Mouse (Mus musculus) neural tube, embryonic 11.5 days (tissue): Measurements from ENCODE around the gene Il1rapl2. TPM values are rescaled to one million over a fixed set of nuclear protein-coding genes. Genes with fewer than 3 reads are reported as not detected.
"Not testable (repeated sequence)": the region's sequence is repeated elsewhere in the genome, so short reads cannot be mapped to it uniquely, and the experiment has no call there.

ENCODE experiments used
- ATAC-seq: fragments of 200-750 bp; cut with Nextera tagmentation; 2 replicates; pipeline ENCODE4 v1.8.0; 2017; ENCODE audit warnings: moderate number of reproducible peaks, mild to moderate bottlenecking, moderate TSS enrichment, moderate library complexity; ENCODE audit not compliant: insufficient read depth, low FRiP score, low TSS enrichment
- DNase-seq: peaks from one replicate; pipeline ENCODE4 v3.0.0-alpha.2; 2015; ENCODE audit warnings: low spot score
- H3K27ac ChIP-seq: fragments of 300-500 bp; sonication (generic); 2 replicates; pipeline ENCODE4 v1.5.1; 2014; ENCODE audit warnings: low read depth, mild to moderate bottlenecking, low read length
- H3K27me3 ChIP-seq: fragments of 300-500 bp; sonication (generic); 2 replicates; pipeline ENCODE4 v1.6.1; 2014; ENCODE audit warnings: mild to moderate bottlenecking, low read length, mixed read lengths; ENCODE audit not compliant: control insufficient read depth, insufficient read depth
- H3K36me3 ChIP-seq: fragments of 300-500 bp; sonication (generic); 2 replicates; pipeline ENCODE4 v1.6.1; 2014; ENCODE audit warnings: mild to moderate bottlenecking, low read length, moderate library complexity, mixed read lengths; ENCODE audit not compliant: control insufficient read depth, insufficient read depth
- H3K4me1 ChIP-seq: fragments of 300-500 bp; sonication (generic); 2 replicates; pipeline ENCODE4 v1.6.1; 2014; ENCODE audit warnings: low read length, mixed read lengths; ENCODE audit not compliant: control insufficient read depth, insufficient read depth
- H3K4me2 ChIP-seq: fragments of 300-500 bp; sonication (generic); 2 replicates; pipeline ENCODE4 v1.6.1; 2014; ENCODE audit warnings: low read depth, mild to moderate bottlenecking, moderate library complexity
- H3K4me3 ChIP-seq: fragments of 300-500 bp; sonication (generic); 2 replicates; pipeline ENCODE4 v1.5.1; 2014; ENCODE audit warnings: low read depth, low read length
- H3K9ac ChIP-seq: fragments of 300-500 bp; sonication (generic); 2 replicates; pipeline ENCODE4 v1.6.1; 2014; ENCODE audit warnings: mild to moderate bottlenecking, low read length
- H3K9me3 ChIP-seq: fragments of 300-500 bp; sonication (generic); 2 replicates; pipeline ENCODE4 v1.6.1; 2016; ENCODE audit warnings: low read length; ENCODE audit not compliant: control insufficient read depth
- WGBS: fragments of 180-500 bp; shearing (Covaris S2); extraction: QIAGEN DNeasy Blood & Tissue Kit; methylation state at CpG from one replicate; pipeline ENCODE4 v1.1.7; 2014; 5-methylcytosine and 5-hydroxymethylcytosine counted together
- polyA plus RNA-seq: library from polyadenylated mRNA; unstranded; fragments of >200 nt; fragmentation: Nextera tagmentation; extraction: Ambion mirVana; gene quantifications from 2 replicates; pipeline ENCODE4 v1.2.1, GENCODE M21; 2014

Gene Il1rapl2
- polyA plus RNA-seq, 1 experiment from 2014 or later: 0.52 TPM

GRCm38 (mm10) chrX:137971306-137971705 is 400.9 kb downstream of the Il1rapl2 start:
- WGBS: 65% methylated on average over 5 of the region's 5 CpGs
- no peak overlapping the region for H3K4me3 ChIP-seq
- no peak overlapping the region for H3K27ac ChIP-seq
- H3K4me2 ChIP-seq: no peak overlapping the region
- H3K36me3 ChIP-seq: no peaks in the 10 kb centered on the region
- no peaks in the 10 kb centered on the region for H3K27me3 ChIP-seq
- no peaks in the 10 kb centered on the region for H3K4me1 ChIP-seq
- ATAC-seq (no peak), DNase-seq (no peak)
- no peak overlapping the region for H3K9ac ChIP-seq
- H3K9me3 ChIP-seq: no peaks in the 10 kb centered on the region

GRCm38 (mm10) chrX:138043113-138043512 is 472.7 kb downstream of the Il1rapl2 start:
- ATAC-seq: no peak
- H3K27me3 ChIP-seq: no peaks in the 10 kb centered on the region
- H3K36me3 ChIP-seq: no peaks in the 10 kb centered on the region
- no peak overlapping the region for H3K4me3 ChIP-seq
- no peaks in the 10 kb centered on the region for H3K9me3 ChIP-seq
- no peak for DNase-seq
- H3K9ac ChIP-seq: no peak overlapping the region
- no peak overlapping the region for H3K4me2 ChIP-seq
- WGBS: 89% methylated on average over 3 of the region's 3 CpGs
- no peak overlapping the region for H3K27ac ChIP-seq
- H3K4me1 ChIP-seq: no peaks in the 10 kb centered on the region

GRCm38 (mm10) chrX:138103954-138104353 is 533.5 kb downstream of the Il1rapl2 start:
- no peak overlapping the region for H3K27ac ChIP-seq
- no peak for DNase-seq

GRCm38 (mm10) chrX:138104668-138105067 is 534.3 kb downstream of the Il1rapl2 start:
- Histone ChIP-seq H3K9me3 (no peaks in the 10 kb centered on the region), H3K4me3 (no peak overlapping the region), H3K27ac (no peak overlapping the region), H3K9ac (no peak overlapping the region), H3K36me3 (no peaks in the 10 kb centered on the region), H3K27me3 (no peaks in the 10 kb centered on the region), H3K4me1 (no peaks in the 10 kb centered on the region), H3K4me2 (no peak overlapping the region)
- WGBS: 48% methylated on average over 3 of the region's 3 CpGs
- no peak for DNase-seq
- no peak for ATAC-seq

More at GRCm38 (mm10) chrX:138103954-138104353, 533.5 kb downstream of the Il1rapl2 start:
- no peak overlapping the region for H3K4me3 ChIP-seq
- ATAC-seq: peak; percentile 50; the same call in 1 of the 2 replicates
- 43% methylated on average over 6 of the region's 6 CpGs for WGBS
- H3K4me1 ChIP-seq: no peaks in the 10 kb centered on the region
- no peaks in the 10 kb centered on the region for H3K36me3 ChIP-seq
- no peak overlapping the region for H3K4me2 ChIP-seq
- no peaks in the 10 kb centered on the region for H3K27me3 ChIP-seq
- H3K9me3 ChIP-seq: no peaks in the 10 kb centered on the region
- H3K9ac ChIP-seq: no peak overlapping the region

- DNase-seq: no peak
- no peak overlapping the region for H3K27ac ChIP-seq
- WGBS: 14% methylated on average over 3 of the region's 3 CpGs
- H3K9me3 ChIP-seq: no peaks in the 10 kb centered on the region
- H3K9ac ChIP-seq: no peak overlapping the region
- H3K4me2 ChIP-seq: no peak overlapping the region
- no peak for ATAC-seq
- no peaks in the 10 kb centered on the region for H3K27me3 ChIP-seq
- H3K4me3 ChIP-seq: no peak overlapping the region
- no peaks in the 10 kb centered on the region for H3K4me1 ChIP-seq
- H3K36me3 ChIP-seq: no peaks in the 10 kb centered on the region
Measured at GRCm38 (mm10) chrX:138170146-138170545, 599.7 kb downstream of the Il1rapl2 start.

- Histone ChIP-seq H3K4me3 (no peak within 1 kb of the TSS), H3K4me2 (no peak within 1 kb of the TSS), H3K4me1 (no peaks in the 10 kb centered on the region), H3K9ac (no peak within 1 kb of the TSS), H3K27ac (no peak within 1 kb of the TSS), H3K36me3 (no peaks in the 10 kb centered on the region), H3K27me3 (no peaks in the 10 kb centered on the region), H3K9me3 (no peaks in the 10 kb centered on the region)
- no peak for ATAC-seq
- no peak for DNase-seq
- WGBS: 69% methylated on average over 3 of the region's 3 CpGs
Measured at GRCm38 (mm10) chrX:138209480-138209879, 639.1 kb downstream of the Il1rapl2 start, which contains the start of gene Tex13a. Gene Tex13a (minus strand): TSS chrX:138209580.

GRCm38 (mm10) chrX:138234626-138235025 is 664.2 kb downstream of the Il1rapl2 start:
- ATAC-seq: no peak
- Histone ChIP-seq H3K27ac (no peak overlapping the region), H3K27me3 (no peaks in the 10 kb centered on the region), H3K4me3 (no peak overlapping the region), H3K9me3 (no peaks in the 10 kb centered on the region), H3K9ac (no peak overlapping the region), H3K36me3 (no peaks in the 10 kb centered on the region), H3K4me2 (no peak overlapping the region), H3K4me1 (no peaks in the 10 kb centered on the region)
- 61% methylated on average over 4 of the region's 4 CpGs for WGBS
- DNase-seq: no peak

GRCm38 (mm10) chrX:138348736-138349135 is 778.3 kb downstream of the Il1rapl2 start:
- not testable (repeated sequence) for H3K9me3 ChIP-seq, ATAC-seq, H3K36me3 ChIP-seq, H3K4me2 ChIP-seq, H3K27ac ChIP-seq, H3K4me3 ChIP-seq, H3K4me1 ChIP-seq, H3K9ac ChIP-seq, H3K27me3 ChIP-seq
- DNase-seq: peak; percentile 67
- WGBS: 78% methylated on average over 1 of the region's 1 CpGs

GRCm38 (mm10) chrX:138433794-138434193 is 863.4 kb downstream of the Il1rapl2 start:
- H3K4me3 ChIP-seq: no peak overlapping the region
- no peaks in the 10 kb centered on the region for H3K9me3 ChIP-seq
- H3K4me1 ChIP-seq: no peaks in the 10 kb centered on the region
- no peak overlapping the region for H3K27ac ChIP-seq
- 82% methylated on average over 2 of the region's 2 CpGs for WGBS
- no peaks in the 10 kb centered on the region for H3K27me3 ChIP-seq
- DNase-seq: no peak
- H3K9ac ChIP-seq: no peak overlapping the region
- no peak overlapping the region for H3K4me2 ChIP-seq
- ATAC-seq: no peak
- no peaks in the 10 kb centered on the region for H3K36me3 ChIP-seq
